Mouse (Mus musculus): Measurements from ENCODE around the gene Tbc1d22a.

DNA sequence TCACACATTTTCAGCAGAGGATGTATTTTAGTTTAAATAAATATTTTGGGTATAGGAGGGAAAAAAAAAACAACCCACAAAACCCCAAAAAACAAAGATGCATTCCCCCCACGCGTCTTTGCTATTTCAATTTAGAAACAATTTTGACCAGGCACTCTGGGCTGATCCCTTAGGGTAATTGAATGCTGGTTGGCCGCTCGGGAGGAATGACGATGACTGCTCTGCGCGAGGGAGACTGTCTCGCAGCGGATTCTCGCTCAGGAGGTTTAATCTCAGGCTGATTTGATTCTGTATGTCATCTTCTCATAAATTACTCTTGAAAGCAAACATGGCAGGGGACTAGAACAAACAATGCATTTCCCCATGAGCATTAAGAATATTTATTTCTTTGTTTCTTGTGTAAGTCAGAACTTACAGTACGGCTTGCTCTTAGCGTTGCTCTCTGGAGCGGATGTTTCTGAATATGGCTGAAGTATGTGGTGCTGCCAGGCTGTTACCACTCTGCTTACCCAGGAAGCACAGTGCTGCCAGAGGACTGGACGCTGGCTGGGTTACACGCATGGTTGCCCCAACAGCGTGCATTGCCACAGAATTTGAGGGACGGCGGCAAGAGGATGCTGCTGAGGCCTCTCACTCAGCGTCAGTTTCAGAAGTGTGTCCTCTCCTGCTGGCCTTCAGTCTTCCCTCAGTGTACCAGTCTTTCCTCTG, 106.7 kb downstream of the Tbc1d22a start:
- TF ChIP-seq CTCF (IDR thresholded peaks at IDR 0.05; ENCODE audit: control insufficient read depth, insufficient read depth, low read length) (no peak), POLR2A (IDR thresholded peaks at IDR 0.05; ENCODE audit: borderline replicate concordance, control insufficient read depth, low read depth, low read length) (no peak)

Data from bone marrow, adult 2 months (tissue).